Mouse (Mus musculus): ENCODE data around the gene Ubl7. TPM values are rescaled to one million over a fixed set of nuclear protein-coding genes. Genes with fewer than 3 reads are reported as not detected.
"Not testable (repeated sequence)": the region's sequence is repeated elsewhere in the genome, so short reads cannot be mapped to it uniquely, and the experiment has no call there.

The Ubl7 gene
- total RNA-seq (2021), result 10 to 100 TPM; 65.2 to 80.4 TPM
- long read RNA-seq, experiment 1, transcript Ubl7-209 (11 exons, 1,319 nt), result minor isoform, 21 of 153 reads
- long read RNA-seq, experiment 1, transcript Ubl7-201 (11 exons, 1,364 nt), result major isoform, 50 of 153 reads
- long read RNA-seq, experiment 1, partial matches to known transcripts, result 40 of 153 reads
- long read RNA-seq, experiment 1, other reads (novel, unspliced or antisense), result 38 of 153 reads
- long read RNA-seq, experiment 2, transcript Ubl7-201 (11 exons, 1,364 nt), result major isoform, 73 of 219 reads
- long read RNA-seq, experiment 2, transcript Ubl7-209 (11 exons, 1,319 nt), result minor isoform, 30 of 219 reads
- long read RNA-seq, experiment 2, partial matches to known transcripts, result 74 of 219 reads
- long read RNA-seq, experiment 2, other reads (novel, unspliced or antisense), result 38 of 219 reads

DNA sequence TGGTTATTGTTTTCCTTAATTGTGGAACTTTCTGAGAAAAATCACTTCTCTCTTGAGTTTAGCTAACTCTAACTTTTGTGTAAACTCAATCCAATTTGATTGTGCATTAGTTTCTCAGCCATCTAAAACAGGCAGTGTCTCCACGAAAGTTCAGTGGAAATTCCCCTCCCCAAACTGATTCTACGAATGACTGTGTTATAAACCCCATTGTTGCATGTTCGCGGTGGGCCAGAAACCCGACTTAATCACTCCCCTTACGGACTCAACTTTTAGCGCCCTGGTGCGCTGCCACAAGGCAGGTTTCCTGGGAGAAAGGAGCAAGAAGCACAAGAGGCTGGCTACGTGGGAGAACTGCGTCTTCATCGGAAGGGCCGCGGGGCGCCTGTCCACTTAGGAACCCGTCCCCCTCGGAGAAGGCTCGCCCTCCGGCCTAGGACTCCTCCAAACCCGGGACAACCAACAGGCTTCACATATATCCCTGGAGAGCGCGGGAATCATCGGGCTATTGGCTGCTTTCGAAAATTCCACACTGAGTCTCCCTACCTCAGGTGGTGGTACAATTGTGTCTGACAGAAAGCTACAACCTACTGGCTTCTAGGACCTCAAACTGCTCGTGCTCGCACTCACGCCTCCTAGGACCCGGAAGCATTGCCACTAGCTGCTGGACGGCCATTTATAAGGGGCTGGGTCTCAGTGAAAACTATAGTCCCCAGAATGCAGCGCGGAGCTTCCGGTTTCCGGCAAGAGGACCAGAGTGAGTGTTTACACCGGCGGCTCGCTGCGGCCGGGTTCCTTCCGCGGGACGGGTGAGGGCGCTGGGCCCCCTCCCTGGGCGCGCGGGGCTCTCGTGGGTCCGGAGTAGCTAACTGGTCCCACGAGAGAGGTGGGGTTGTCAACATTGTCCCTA lies at the start of gene Ubl7:
Ubl7 (plus strand) TSS at position 726 of the 907 bp plus-strand sequence.
- intact Hi-C loops (cut with DNase I), result no loop called here
- peak; percentile 81 to 87 for DNase-seq

DNA sequence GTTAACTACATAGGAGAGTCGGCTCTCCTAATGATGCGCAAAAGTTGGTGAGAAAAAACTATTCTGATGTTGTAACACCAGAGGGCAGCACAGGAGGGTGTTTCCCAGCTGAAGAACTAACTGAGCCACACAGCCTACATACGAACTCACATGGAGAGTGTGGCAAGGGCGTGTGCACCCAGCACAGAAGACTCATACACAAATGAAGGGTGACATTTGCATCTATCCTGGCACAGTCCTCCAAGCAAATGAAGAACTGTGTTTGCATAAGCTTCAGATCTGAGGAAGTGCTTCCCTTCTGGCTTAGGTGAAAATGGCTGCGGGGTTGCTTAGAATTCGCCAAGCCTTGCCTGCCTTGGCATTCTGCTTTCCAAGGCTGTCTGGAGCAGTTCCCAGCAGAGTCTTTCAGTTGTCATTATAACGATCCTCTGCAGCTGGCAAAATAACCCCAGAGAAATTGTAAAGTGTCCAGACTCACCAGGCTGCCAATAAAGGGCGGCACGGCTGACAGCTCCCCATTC lies 48.8 kb upstream of the Ubl7 start:
- peak in 1 of 2 experiments; percentile 15 for DNase-seq
- intact Hi-C loops (cut with DNase I), result loop anchor here (2.0 kb wide), 1 partner anchor 135 kb away; no protein-coding TSS in a partner anchor

DNA sequence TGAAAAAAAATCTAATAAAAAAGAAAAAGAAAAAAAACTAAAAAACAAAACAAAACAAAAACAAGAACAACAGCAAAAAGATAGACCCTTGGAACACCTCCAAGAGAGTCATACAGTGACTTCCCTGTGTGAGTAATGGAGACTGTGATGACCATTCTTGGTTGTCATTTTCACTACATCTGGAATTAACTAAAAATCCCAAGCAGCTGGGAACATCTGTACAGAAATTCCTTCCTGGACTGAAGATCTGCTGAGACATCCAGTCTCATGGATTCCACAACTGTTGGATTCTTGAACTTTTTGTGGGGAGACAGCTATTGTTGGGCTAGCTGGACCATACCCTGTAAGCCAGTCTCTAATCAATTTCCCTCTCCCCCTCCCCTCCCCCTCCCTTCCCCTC lies 46.4 kb upstream of the Ubl7 start:
- DNase-seq, result no peak
- intact Hi-C loops (cut with DNase I), result no loop called here

DNA sequence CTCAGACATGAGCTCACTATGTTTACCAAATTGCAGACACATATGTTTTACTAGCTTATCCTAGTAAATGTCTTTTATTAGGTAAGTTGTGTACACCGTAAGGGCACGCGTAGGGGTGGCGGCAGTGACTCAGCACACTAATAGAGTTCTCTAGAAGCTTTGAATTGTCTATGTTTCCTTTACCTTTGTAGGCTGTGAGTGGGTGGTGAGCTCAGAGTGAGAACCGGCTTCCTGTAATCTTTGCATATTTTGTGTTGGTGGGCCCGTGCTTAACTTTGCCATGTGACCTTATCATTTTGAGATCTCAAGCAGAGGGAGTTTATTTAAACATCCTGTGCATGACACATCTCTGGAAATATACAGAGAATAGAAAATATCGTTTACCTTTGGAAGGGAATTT lies 44.2 kb upstream of the Ubl7 start:
- no peak for DNase-seq
- intact Hi-C loops (cut with DNase I), result no loop called here

DNA sequence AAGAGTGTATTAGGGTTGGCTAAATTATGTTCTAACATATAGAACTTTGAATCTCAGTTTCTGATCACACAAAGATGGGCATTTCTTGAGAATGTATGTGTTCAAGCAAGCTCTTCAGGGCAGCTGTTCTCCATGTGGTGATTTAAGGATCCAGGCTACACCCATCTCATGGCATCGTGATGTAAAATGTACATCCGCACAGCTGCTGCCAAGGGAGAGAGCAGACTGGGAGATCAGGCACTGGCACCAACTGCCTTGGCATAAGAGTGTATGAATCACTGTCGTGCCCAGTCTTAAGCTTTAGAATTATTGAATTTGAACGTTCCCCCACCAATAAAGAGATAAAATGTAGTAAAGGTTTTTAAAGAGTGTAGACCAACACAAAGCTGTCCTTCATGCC lies 43.5 kb upstream of the Ubl7 start:
- no peak for DNase-seq
- intact Hi-C loops (cut with DNase I), result no loop called here

DNA sequence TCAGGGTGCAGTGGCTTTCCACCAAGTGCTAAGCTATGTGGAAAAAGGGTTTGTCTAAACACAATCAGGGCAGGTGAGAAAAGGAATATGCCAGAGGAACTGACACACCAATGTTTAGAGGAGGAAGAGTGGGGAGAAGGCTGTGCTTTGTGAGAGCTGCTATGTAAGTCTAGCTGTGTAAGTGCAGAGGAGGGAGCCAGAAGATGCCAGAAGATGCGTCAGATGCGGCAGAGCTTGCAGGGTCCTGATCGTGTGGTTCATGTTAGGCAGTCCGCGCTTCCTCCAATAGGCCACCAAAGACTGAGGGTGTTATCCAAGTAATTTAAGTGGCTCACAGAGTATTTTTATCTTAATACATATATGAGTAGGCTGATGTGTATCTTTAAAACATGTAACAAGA lies 42.9 kb upstream of the Ubl7 start:
- intact Hi-C loops (cut with DNase I), result no loop called here
- no peak for DNase-seq

DNA sequence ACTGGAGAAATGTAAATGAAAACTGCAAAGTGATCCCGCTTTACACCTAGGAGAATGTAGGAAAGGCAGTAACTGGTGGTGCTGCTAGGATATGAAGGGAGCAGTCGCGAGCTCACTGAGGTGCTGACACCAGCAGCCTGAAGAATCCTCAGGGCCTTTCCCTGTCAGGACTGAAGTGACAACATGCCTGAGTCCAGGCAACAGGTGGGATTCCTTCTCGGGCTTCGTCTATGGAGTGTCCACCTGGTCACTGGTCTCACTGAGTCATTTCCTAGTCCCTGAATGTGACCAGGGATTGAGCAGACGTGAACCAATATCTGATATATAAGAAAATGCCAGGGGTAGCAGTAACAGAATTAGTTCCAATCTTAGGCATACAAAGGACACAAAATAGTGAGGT lies 42.0 kb upstream of the Ubl7 start:
- intact Hi-C loops (cut with DNase I), result no loop called here
- no peak for DNase-seq

DNA sequence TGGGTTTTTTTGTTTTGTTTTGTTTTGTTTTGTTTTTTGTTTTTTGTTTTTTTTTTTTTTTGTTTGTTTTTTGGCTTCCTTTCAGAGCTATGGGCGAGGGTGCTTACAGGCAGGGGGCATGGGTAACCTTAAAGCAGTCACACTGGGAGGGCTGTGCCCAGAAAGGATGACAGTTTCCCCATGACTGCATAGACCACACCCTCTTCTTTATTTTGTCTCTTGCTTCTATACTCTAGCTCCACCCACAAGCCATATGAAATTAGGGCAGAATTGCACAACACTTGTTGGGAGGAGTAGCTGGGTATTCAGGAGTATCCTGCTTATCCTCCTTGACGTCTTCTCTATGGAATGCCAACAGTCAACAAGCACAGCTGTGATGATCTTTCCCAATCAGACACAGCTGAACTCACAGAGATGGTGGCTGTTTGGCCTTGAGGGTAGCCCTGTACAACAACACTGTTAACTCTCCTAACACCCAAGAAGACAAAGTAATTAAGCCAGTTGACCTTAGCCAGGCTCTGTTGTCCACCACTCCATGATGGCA lies 40.4 kb upstream of the Ubl7 start:
- intact Hi-C loops (cut with DNase I), result no loop called here
- DNase-seq, result no peak

DNA sequence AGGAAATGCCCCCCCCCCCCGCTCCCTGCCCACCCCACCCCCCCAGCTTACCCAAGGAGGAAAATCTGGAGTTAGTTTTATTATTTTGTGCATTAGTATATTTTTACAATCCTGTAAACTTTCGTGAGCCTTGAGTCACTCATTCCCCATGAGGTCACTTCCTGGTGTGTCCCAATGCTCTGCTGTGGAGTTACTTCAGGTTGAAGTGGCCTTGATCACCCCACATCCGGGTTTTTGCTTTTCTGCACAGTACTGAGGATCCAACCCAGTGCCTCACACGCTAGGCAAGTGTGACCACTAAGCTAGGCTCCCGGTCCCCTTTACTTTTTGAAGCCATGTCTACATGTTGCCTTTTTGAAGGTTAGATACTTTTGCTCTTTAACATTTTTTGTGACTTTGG lies 36.6 kb upstream of the Ubl7 start:
- no peak for DNase-seq
- intact Hi-C loops (cut with DNase I), result no loop called here

DNA sequence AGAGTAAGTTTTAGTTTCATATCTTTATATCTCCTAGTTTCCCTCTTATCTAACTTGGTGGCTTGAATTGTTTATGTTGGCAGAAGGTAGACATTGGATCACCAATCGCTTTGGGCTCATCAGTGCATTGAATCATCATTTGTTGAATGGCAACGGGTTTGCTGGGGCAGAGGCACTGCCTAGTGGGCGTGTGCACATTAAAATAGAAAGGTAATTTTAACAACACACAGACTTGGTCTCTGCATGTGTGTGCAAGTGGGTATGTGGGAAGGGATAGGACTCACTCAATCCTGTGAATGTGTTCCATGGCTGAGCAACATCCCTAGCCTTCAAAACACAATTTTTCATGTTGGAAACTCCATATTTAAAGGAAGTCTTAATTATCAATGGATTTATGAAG lies 35.8 kb upstream of the Ubl7 start:
- intact Hi-C loops (cut with DNase I), result no loop called here
- DNase-seq, result no peak

DNA sequence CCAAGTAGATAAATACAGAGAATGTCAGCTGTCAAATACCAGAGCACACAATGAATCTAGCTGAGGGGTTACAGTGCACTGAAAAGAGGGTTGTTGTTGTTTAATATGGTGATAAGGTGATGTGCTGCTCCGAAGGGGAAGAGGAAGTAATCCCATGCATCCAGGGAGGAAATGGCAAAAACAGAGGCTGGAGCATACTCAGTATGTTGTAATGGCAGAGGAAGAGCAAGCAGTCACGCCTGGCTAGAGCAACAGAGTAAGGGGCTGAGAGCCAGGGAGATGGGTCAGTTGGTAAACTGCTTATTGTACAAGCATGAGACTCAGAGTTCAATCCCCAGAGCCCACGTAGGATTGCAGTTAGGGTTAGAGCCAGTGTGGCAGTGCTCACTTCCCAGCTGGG lies 31.6 kb upstream of the Ubl7 start:
- intact Hi-C loops (cut with DNase I), result no loop called here
- no peak for DNase-seq

DNA sequence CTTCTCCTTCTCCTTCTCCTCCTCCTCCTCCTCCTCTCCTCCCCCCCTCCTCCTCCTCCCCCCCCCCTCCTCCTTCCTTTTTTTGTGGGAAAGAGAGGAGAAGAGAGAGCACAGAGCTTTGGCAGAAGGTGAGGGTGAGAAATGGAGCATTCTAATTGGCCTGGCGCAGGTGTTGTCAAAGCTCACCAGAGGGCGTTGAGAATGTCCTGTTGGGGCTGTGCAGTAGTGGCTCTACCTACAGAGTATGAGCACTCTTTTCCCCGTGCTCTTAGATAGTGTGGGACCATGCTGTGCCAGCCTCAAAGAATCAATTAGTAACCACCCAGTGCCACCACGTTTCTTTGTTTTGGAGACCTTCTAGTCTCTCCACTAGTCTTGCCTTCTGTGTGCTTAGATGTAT lies 30.5 kb upstream of the Ubl7 start:
- intact Hi-C loops (cut with DNase I), result no loop called here
- no peak for DNase-seq

DNA sequence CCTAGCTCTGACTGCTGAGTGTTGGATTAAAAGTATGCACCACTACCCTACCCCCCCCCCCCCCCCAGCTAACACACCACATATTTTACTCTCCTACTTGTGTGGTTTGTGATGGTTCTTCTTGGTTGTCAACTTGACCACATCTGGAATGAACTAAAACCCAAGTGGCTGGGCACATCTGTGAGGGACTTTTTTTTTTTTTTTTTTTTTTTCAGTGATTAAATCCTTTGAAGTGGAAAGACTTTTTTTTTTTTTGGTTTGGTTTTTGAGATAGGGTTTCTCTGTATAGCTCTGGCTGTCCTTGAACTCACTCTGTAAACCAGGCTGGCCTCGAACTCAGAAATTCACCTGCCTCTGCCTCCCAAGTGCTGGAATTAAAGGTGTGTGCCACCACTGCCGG lies 29.0 kb upstream of the Ubl7 start:
- DNase-seq; intact Hi-C loops (cut with DNase I): not testable (repeated sequence)

DNA sequence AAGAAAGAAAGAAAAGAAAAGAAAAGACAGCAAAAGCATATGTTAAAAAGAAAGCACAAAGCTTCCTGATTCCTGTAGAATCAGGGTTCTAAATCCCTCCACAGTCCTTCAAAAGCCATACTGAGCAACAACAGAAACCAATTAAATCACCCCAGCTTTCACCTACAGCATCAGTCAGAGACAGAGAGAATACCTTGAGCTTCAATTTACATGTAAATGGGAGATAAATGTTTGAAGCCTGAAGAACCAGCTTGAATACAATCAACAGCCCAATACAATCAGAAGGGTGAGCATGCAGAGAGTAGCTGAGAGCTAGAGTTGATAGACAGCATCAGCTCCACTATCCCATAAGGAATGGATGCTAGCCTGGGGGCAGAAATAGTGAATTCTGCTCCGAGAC lies 27.4 kb upstream of the Ubl7 start:
- intact Hi-C loops (cut with DNase I), result no loop called here
- no peak for DNase-seq

DNA sequence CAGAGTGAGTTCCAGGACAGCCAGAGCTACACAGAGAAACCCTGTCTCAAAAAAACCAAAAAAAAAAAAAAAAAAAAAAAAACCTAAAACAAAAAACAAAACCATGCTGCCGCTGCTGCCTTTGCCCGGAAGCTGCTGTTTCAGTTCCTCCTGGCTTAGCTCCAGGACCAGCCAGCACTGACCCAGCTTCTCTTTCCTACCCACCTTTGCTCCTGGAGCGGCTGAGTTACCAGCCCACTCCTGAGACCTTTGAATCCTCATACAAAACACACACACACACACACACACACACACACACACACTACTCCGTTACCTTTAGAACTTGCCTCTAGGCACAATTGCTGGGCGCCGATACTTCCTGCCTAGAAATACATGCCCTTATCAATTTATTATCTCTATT lies 22.7 kb upstream of the Ubl7 start:
- intact Hi-C loops (cut with DNase I), result no loop called here
- DNase-seq, result no peak

DNA sequence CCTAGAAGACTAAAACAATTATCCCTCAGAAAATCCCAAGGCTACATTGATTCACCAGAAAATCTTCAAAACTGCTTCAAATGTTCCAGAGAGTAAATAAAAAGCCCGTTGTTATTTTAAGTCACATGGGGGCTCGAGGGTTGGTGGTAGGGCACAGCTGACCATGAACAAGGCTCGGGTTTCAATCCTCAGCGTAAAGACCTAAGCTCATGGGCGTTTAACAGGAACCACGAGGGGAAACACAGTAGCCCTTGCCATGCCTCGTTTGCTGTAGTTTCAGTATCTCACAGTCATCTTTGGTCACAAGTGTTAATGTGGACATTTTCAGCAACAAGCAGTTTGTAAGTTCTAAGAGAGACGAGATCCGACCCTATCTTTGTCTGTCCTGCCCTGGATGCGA lies 10.3 kb upstream of the Ubl7 start:
- intact Hi-C loops (cut with DNase I), result loop anchor here (5.0 kb wide), 1 partner anchor 48 kb away; no protein-coding TSS in a partner anchor
- no peak for DNase-seq

DNA sequence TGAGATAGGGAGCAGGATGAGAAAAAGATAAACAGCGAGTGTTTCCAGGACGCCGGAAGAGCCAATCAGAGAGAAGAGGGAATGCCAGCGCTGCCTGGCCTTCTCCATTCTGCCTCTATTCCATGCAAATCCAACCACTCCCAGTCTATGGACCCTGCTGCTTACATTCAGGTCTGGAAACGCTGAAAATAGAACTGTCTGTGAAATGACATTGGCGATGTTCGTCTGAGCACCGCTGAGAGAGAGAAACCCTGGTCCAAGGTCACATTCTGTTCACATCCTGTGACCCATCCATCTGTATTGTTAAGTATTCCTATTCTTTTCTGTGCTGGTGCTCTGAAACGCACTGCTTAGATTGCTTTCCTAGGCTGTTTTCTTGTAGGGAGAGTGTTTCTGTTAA lies 9.6 kb upstream of the Ubl7 start:
- DNase-seq, result no peak
- intact Hi-C loops (cut with DNase I), result loop anchor here (5.0 kb wide), 1 partner anchor 49 kb away; no protein-coding TSS in a partner anchor

DNA sequence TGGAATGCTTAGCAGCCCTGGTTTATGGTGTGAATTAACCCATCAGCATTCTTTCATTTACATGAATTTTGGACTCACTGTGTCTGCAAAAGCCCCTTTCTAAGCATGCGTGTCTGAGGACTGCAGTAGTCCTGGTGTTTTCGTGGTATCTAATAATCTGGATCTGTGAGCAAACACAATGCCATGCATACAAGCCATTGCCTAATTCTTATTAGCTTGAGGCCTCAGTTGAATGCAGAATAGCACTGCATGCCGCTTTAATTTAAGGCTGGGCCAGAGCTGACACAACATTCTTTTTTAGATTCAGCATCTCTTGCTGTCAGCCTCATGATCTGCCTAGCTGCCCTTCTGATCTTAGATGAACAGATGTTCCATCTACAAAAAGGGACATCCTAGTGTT lies 9.2 kb upstream of the Ubl7 start:
- DNase-seq, result no peak
- intact Hi-C loops (cut with DNase I), result loop anchor here (5.0 kb wide), 1 partner anchor 49 kb away; no protein-coding TSS in a partner anchor

DNA sequence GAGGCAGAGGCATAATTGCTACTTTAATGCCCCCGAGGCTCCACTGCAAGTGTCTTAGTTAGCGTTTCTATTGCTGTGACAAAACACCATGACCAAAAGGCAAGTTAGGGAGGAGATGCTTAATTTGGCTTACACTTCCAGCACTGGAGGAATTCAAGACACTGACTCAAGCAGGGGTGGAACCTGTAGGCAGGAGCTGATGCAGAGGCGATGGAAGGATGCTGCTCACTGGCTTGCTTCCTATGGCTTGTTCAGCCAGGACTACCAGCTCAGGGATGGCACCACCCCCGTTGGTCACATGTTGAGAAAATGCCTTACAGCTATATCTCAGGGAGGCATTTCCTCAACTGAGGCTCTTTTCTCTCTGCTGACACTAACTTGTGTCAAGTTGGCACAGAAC lies 8.6 kb upstream of the Ubl7 start:
- no peak for DNase-seq
- intact Hi-C loops (cut with DNase I), result loop anchor here (5.0 kb wide), 1 partner anchor 50 kb away; no protein-coding TSS in a partner anchor

DNA sequence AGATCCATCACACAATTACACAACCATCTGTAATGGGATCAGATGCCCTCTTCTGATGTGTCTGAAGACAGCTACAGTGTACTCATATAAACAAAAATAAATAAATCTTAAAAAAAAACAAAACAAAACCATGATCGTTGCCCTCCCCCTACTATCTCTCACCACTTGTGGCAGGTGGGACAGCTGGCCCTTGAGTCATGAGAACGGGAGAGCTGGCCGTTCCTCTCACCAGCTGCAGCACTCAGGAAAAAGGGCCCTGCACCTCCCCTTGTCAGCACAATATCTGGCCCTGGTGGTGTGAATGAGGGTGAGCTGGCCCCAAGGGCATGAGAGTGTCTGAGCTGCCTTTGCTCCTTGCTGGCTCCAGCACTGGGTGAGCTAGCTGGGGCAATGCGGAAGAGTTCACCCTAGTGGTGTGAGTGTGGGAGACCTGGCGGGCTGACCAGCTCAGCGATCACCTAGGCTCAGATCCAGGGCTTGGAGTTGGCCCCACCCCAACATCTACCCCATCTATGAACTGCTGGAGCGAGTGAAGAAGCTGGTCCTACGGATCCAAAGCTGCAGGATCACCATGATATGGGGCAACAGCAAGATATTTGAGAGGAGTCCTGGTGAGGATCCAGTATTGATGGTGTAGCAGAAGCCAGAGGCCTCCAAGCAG lies 7.1 kb upstream of the Ubl7 start:
- intact Hi-C loops (cut with DNase I), result loop anchor here (5.0 kb wide), 1 partner anchor 51 kb away; no protein-coding TSS in a partner anchor
- no peak for DNase-seq

Data from gastrocnemius, postnatal 36 days (tissue).